Comparison of ENCODE assay signal across 8 mouse cellular contexts in genomic region chr13:51853301-51854243, GRCm38 (mm10). TPM values are rescaled to one million over a fixed set of nuclear protein-coding genes. Genes with fewer than 3 reads are reported as not detected.
DNase-seq lines count a peak whose midpoint lies in the region; ATAC-seq lines count a peak whose summit lies in the region.

No protein-coding gene starts in this region.

- H3K4me1 ChIP-seq in heart, embryonic 12.5 days (replicated peaks) = peaks cover 53% of the 10 kb centered on the region
- peaks cover 55% of the 10 kb centered on the region for H3K4me1 ChIP-seq in limb, embryonic 10.5 days
- peaks cover 34% of the 10 kb centered on the region for H3K4me1 ChIP-seq in neural tube, embryonic 12.5 days

- peak overlapping the region; percentile 59 for H3K27ac ChIP-seq in heart, embryonic 12.5 days (ENCODE audit: poor library complexity, severe bottlenecking)
- H3K27ac ChIP-seq in limb, embryonic 10.5 days = peak overlapping the region; percentile 68
- H3K27ac ChIP-seq in neural tube, embryonic 12.5 days = no peak overlapping the region

- peak; percentile 49; the same call in 1 of the 2 replicates for ATAC-seq in heart, embryonic 12.5 days (ENCODE audit: insufficient number of reproducible peaks, low FRiP score)
- no peak for ATAC-seq in neural tube, embryonic 12.5 days (ENCODE audit: low FRiP score, low read depth)

- H3K9ac ChIP-seq in heart, embryonic 12.5 days = peak overlapping the region; percentile 54; the same call in 1 of the 2 replicates
- no peak overlapping the region for H3K9ac ChIP-seq in neural tube, embryonic 12.5 days

- no peak for DNase-seq in heart, adult 8-10 months (ENCODE audit: low spot score)
- DNase-seq in adrenal gland, postnatal 36 days = peak; percentile 85 to 89
- no peak for DNase-seq in limb, embryonic 10.5 days (ENCODE audit: low spot score)
- DNase-seq in layer of hippocampus, adult 18-20 months (ENCODE audit: low spot score in 2 of 2) = no peak
- no peak for DNase-seq in cerebellum, adult 11 months
- no peak for DNase-seq in left cerebral cortex, postnatal 10 days (ENCODE audit: extremely low spot score in 1 of 2, low spot score in 2 of 2)

- H3K36me3 ChIP-seq in heart, embryonic 12.5 days = no peaks in the 10 kb centered on the region
- no peaks in the 10 kb centered on the region for H3K36me3 ChIP-seq in limb, embryonic 10.5 days
- no peaks in the 10 kb centered on the region for H3K36me3 ChIP-seq in neural tube, embryonic 12.5 days

- no peak overlapping the region for H3K4me3 ChIP-seq in heart, embryonic 12.5 days
- no peak overlapping the region for H3K4me3 ChIP-seq in limb, embryonic 10.5 days
- no peak overlapping the region for H3K4me3 ChIP-seq in neural tube, embryonic 12.5 days

- intact Hi-C loops in left cerebral cortex, postnatal 10 days (cut with DNase I) = no loop called here

- WGBS in heart, embryonic 12.5 days = 22% methylated on average over 16 of the region's 16 CpGs
- WGBS in limb, embryonic 10.5 days = 23% methylated on average over 16 of the region's 16 CpGs
- WGBS in neural tube, embryonic 12.5 days = 21% methylated on average over 16 of the region's 16 CpGs

- H3K27me3 ChIP-seq in heart, embryonic 12.5 days (replicated peaks) = no peaks in the 10 kb centered on the region
- peaks cover 47% of the 10 kb centered on the region for H3K27me3 ChIP-seq in limb, embryonic 10.5 days (ENCODE audit: low read depth, poor library complexity, severe bottlenecking)
- H3K27me3 ChIP-seq in neural tube, embryonic 12.5 days (replicated peaks) = peaks cover 35% of the 10 kb centered on the region

- H3K4me2 ChIP-seq in heart, embryonic 12.5 days = peak overlapping the region; percentile 49
- H3K4me2 ChIP-seq in neural tube, embryonic 12.5 days (replicated peaks) = 0 out of 2 replicates have a peak overlapping the region, but pooled peaks have one; percentile 25

- H3K9me3 ChIP-seq in heart, embryonic 12.5 days (replicated peaks) = no peaks in the 10 kb centered on the region
- no peaks in the 10 kb centered on the region for H3K9me3 ChIP-seq in limb, embryonic 10.5 days (replicated peaks)
- no peaks in the 10 kb centered on the region for H3K9me3 ChIP-seq in neural tube, embryonic 12.5 days

RNA-seq across cellular contexts. Expression of gene Gadd45g, which starts 7.1 kb away (rescaled TPM):
- polyA plus RNA-seq in heart, embryonic 12.5 days (2016; fragmentation: Nextera tagmentation; extraction: Ambion mirVana) = 58.9 and 64.4 TPM in 2 replicates
- 10 to 100 TPM in 2 of 4 experiments, 1 to 10 TPM in 2; 8.6 to 18.9 (median 10.7) TPM for total RNA-seq in heart, adult 8-10 months (2022)
- 10 to 100 TPM; 71.8 to 72.5 TPM for total RNA-seq in adrenal gland, postnatal 36 days (2021)
- polyA plus RNA-seq in limb, embryonic 10.5 days (2016; fragmentation: Nextera tagmentation; extraction: Ambion mirVana) = 14.3 and 18.6 TPM in 2 replicates
- 237 and 261 TPM in 2 replicates for polyA plus RNA-seq in neural tube, embryonic 12.5 days (2016; fragmentation: Nextera tagmentation; extraction: Ambion mirVana)
- 10 to 100 TPM; 21.9 to 22.9 TPM for total RNA-seq in layer of hippocampus, adult 18-20 months (2021)
- 10 to 100 TPM; 12.1 to 15.7 TPM for total RNA-seq in left cerebral cortex, postnatal 10 days (2021)

Comparison
In these comparisons a context has a peak if more than half of its experiments do, and no peak if none do; other contexts are left out.
1. DNase-seq: peak in adrenal gland, postnatal 36 days (2 of 2); none in heart, adult 8-10 months (single experiment), limb, embryonic 10.5 days (single experiment), layer of hippocampus, adult 18-20 months (0 of 2), cerebellum, adult 11 months (single experiment) and left cerebral cortex, postnatal 10 days (0 of 2).